Mouse (Mus musculus) neural tube, embryonic 11.5 days (tissue): ENCODE data around the gene Chtf18. TPM values are rescaled to one million over a fixed set of nuclear protein-coding genes. Genes with fewer than 3 reads are reported as not detected.

ENCODE experiments used
- ATAC-seq: fragments of 200-750 bp; cut with Nextera tagmentation; 2 replicates; pipeline ENCODE4 v1.8.0; 2017; ENCODE audit warnings: moderate number of reproducible peaks, mild to moderate bottlenecking, moderate TSS enrichment, moderate library complexity; ENCODE audit not compliant: insufficient read depth, low FRiP score, low TSS enrichment
- DNase-seq: peaks from one replicate; pipeline ENCODE4 v3.0.0-alpha.2; 2015; ENCODE audit warnings: low spot score
- H3K27ac ChIP-seq: fragments of 300-500 bp; sonication (generic); 2 replicates; pipeline ENCODE4 v1.5.1; 2014; ENCODE audit warnings: low read depth, mild to moderate bottlenecking, low read length
- H3K27me3 ChIP-seq: fragments of 300-500 bp; sonication (generic); 2 replicates; pipeline ENCODE4 v1.6.1; 2014; ENCODE audit warnings: mild to moderate bottlenecking, low read length, mixed read lengths; ENCODE audit not compliant: control insufficient read depth, insufficient read depth
- H3K36me3 ChIP-seq: fragments of 300-500 bp; sonication (generic); 2 replicates; pipeline ENCODE4 v1.6.1; 2014; ENCODE audit warnings: mild to moderate bottlenecking, low read length, moderate library complexity, mixed read lengths; ENCODE audit not compliant: control insufficient read depth, insufficient read depth
- H3K4me1 ChIP-seq: fragments of 300-500 bp; sonication (generic); 2 replicates; pipeline ENCODE4 v1.6.1; 2014; ENCODE audit warnings: low read length, mixed read lengths; ENCODE audit not compliant: control insufficient read depth, insufficient read depth
- H3K4me2 ChIP-seq: fragments of 300-500 bp; sonication (generic); 2 replicates; pipeline ENCODE4 v1.6.1; 2014; ENCODE audit warnings: low read depth, mild to moderate bottlenecking, moderate library complexity
- H3K4me3 ChIP-seq: fragments of 300-500 bp; sonication (generic); 2 replicates; pipeline ENCODE4 v1.5.1; 2014; ENCODE audit warnings: low read depth, low read length
- H3K9ac ChIP-seq: fragments of 300-500 bp; sonication (generic); 2 replicates; pipeline ENCODE4 v1.6.1; 2014; ENCODE audit warnings: mild to moderate bottlenecking, low read length
- H3K9me3 ChIP-seq: fragments of 300-500 bp; sonication (generic); 2 replicates; pipeline ENCODE4 v1.6.1; 2016; ENCODE audit warnings: low read length; ENCODE audit not compliant: control insufficient read depth
- WGBS: fragments of 180-500 bp; shearing (Covaris S2); extraction: QIAGEN DNeasy Blood & Tissue Kit; methylation state at CpG from one replicate; pipeline ENCODE4 v1.1.7; 2014; 5-methylcytosine and 5-hydroxymethylcytosine counted together
- polyA plus RNA-seq: library from polyadenylated mRNA; unstranded; fragments of >200 nt; fragmentation: Nextera tagmentation; extraction: Ambion mirVana; gene quantifications from 2 replicates; pipeline ENCODE4 v1.2.1, GENCODE M21; 2014

Gene Chtf18
- polyA plus RNA-seq, 1 experiment from 2014 or later: 22.5 TPM

GRCm38 (mm10) chr17:25757691-25758090, 30.5 kb upstream of the Chtf18 start:
- no peaks in the 10 kb centered on the region for H3K4me1 ChIP-seq
- WGBS: 77% methylated on average over 3 of the region's 3 CpGs
- H3K9ac ChIP-seq: no peak overlapping the region
- H3K36me3 ChIP-seq: no peaks in the 10 kb centered on the region
- H3K4me3 ChIP-seq: no peak overlapping the region
- no peak for ATAC-seq
- no peak for DNase-seq
- H3K27me3 ChIP-seq: no peaks in the 10 kb centered on the region
- no peaks in the 10 kb centered on the region for H3K9me3 ChIP-seq
- H3K4me2 ChIP-seq: no peak overlapping the region
- no peak overlapping the region for H3K27ac ChIP-seq

GRCm38 (mm10) chr17:25756378-25757242, 29.4 kb upstream of the Chtf18 start:
- Histone ChIP-seq H3K27me3 (no peaks in the 10 kb centered on the region), H3K9me3 (no peaks in the 10 kb centered on the region), H3K4me2 (no peak overlapping the region), H3K4me3 (no peak overlapping the region), H3K36me3 (no peaks in the 10 kb centered on the region), H3K4me1 (no peaks in the 10 kb centered on the region), H3K9ac (no peak overlapping the region), H3K27ac (no peak overlapping the region)
- 87% methylated on average over 9 of the region's 9 CpGs for whole genome bisulfite sequencing
- ATAC-seq (no peak), DNase-seq (no peak)

- H3K9me3 ChIP-seq: no peaks in the 10 kb centered on the region
- H3K36me3 ChIP-seq: no peaks in the 10 kb centered on the region
- H3K27ac ChIP-seq: no peak overlapping the region
- no peak overlapping the region for H3K4me3 ChIP-seq
- H3K27me3 ChIP-seq: no peaks in the 10 kb centered on the region
- DNase-seq (no peak), ATAC-seq (no peak)
- no peak overlapping the region for H3K9ac ChIP-seq
- H3K4me1 ChIP-seq: no peaks in the 10 kb centered on the region
- H3K4me2 ChIP-seq: no peak overlapping the region
- WGBS: 56% methylated on average over 4 of the region's 4 CpGs
Measured at GRCm38 (mm10) chr17:25755627-25756377, 28.6 kb upstream of the Chtf18 start.

- DNase-seq (no peak), ATAC-seq (no peak)
- Histone ChIP-seq H3K27ac (no peak overlapping the region), H3K9ac (no peak overlapping the region), H3K4me1 (no peaks in the 10 kb centered on the region), H3K27me3 (no peaks in the 10 kb centered on the region), H3K9me3 (no peaks in the 10 kb centered on the region), H3K4me2 (no peak overlapping the region), H3K4me3 (no peak overlapping the region), H3K36me3 (no peaks in the 10 kb centered on the region)
- WGBS: 75% methylated on average over 4 of the region's 4 CpGs
Measured at GRCm38 (mm10) chr17:25755086-25755485, 27.9 kb upstream of the Chtf18 start.

- ATAC-seq (no peak), DNase-seq (no peak)
- Histone ChIP-seq H3K4me3 (no peak within 1 kb of the TSS), H3K9ac (no peak within 1 kb of the TSS), H3K36me3 (no peaks in the 10 kb centered on the region), H3K4me2 (no peak within 1 kb of the TSS), H3K27ac (no peak within 1 kb of the TSS), H3K27me3 (no peaks in the 10 kb centered on the region), H3K4me1 (no peaks in the 10 kb centered on the region), H3K9me3 (no peaks in the 10 kb centered on the region)
- WGBS: 88% methylated on average over 9 of the region's 9 CpGs
Measured at GRCm38 (mm10) chr17:25754241-25754640, 27.0 kb upstream of the Chtf18 start, which contains the start of gene Msln. Msln (minus strand) TSS chr17:25754378.

- no peaks in the 10 kb centered on the region for H3K9me3 ChIP-seq
- DNase-seq (no peak), ATAC-seq (no peak)
- no peak overlapping the region for H3K4me2 ChIP-seq
- no peaks in the 10 kb centered on the region for H3K27me3 ChIP-seq
- H3K27ac ChIP-seq: no peak overlapping the region
- H3K4me1 ChIP-seq: no peaks in the 10 kb centered on the region
- H3K9ac ChIP-seq: no peak overlapping the region
- H3K4me3 ChIP-seq: no peak overlapping the region
- WGBS: 71% methylated on average over 5 of the region's 5 CpGs
- H3K36me3 ChIP-seq: no peaks in the 10 kb centered on the region
Measured at GRCm38 (mm10) chr17:25751446-25751845, 24.2 kb upstream of the Chtf18 start.

- no peak overlapping the region for H3K9ac ChIP-seq
- no peak overlapping the region for H3K4me3 ChIP-seq
- no peak overlapping the region for H3K4me2 ChIP-seq
- no peaks in the 10 kb centered on the region for H3K4me1 ChIP-seq
- H3K36me3 ChIP-seq: no peaks in the 10 kb centered on the region
- H3K27ac ChIP-seq: no peak overlapping the region
- ATAC-seq: no peak
- H3K27me3 ChIP-seq: no peaks in the 10 kb centered on the region
- no peak for DNase-seq
- no peaks in the 10 kb centered on the region for H3K9me3 ChIP-seq
- WGBS: 85% methylated on average over 6 of the region's 6 CpGs
Measured at GRCm38 (mm10) chr17:25749314-25749713, 22.1 kb upstream of the Chtf18 start.

- Histone ChIP-seq H3K4me2 (no peak overlapping the region), H3K9me3 (no peaks in the 10 kb centered on the region), H3K9ac (no peak overlapping the region), H3K4me3 (no peak overlapping the region), H3K4me1 (no peaks in the 10 kb centered on the region), H3K27me3 (no peaks in the 10 kb centered on the region), H3K36me3 (no peaks in the 10 kb centered on the region), H3K27ac (no peak overlapping the region)
- ATAC-seq (no peak), DNase-seq (no peak)
- 90% methylated on average over 4 of the region's 4 CpGs for WGBS
Measured at GRCm38 (mm10) chr17:25748238-25748637, 21.0 kb upstream of the Chtf18 start.
